Mouse (Mus musculus) liver, embryonic 12.5 days (tissue): ENCODE data around the gene Tmem63a. TPM values are rescaled to one million over a fixed set of nuclear protein-coding genes. Genes with fewer than 3 reads are reported as not detected.

Source experiments
- ATAC-seq: fragments of 200-750 bp; cut with Nextera tagmentation; 2 replicates; pipeline ENCODE4 v1.8.0; 2017; ENCODE audit warnings: moderate number of reproducible peaks, mild to moderate bottlenecking, moderate library complexity
- H3K27ac ChIP-seq: fragments of 300-500 bp; sonication (generic); 2 replicates; pipeline ENCODE4 v1.5.1; 2016; ENCODE audit warnings: mild to moderate bottlenecking
- H3K27me3 ChIP-seq: fragments of 300-500 bp; sonication (generic); replicated peaks from 2 replicates; pipeline ENCODE4 v1.6.1; 2016; ENCODE audit warnings: mild to moderate bottlenecking, moderate library complexity
- H3K36me3 ChIP-seq: fragments of 300-500 bp; sonication (generic); 2 replicates; pipeline ENCODE4 v1.6.1; 2016; ENCODE audit warnings: mild to moderate bottlenecking, moderate library complexity
- H3K4me1 ChIP-seq: fragments of 300-500 bp; sonication (generic); 2 replicates; pipeline ENCODE4 v1.6.1; 2016
- H3K4me2 ChIP-seq: fragments of 300-500 bp; sonication (generic); 2 replicates; pipeline ENCODE4 v1.6.1; 2016; ENCODE audit warnings: mild to moderate bottlenecking, moderate library complexity
- H3K4me3 ChIP-seq: fragments of 300-500 bp; sonication (generic); 2 replicates; pipeline ENCODE4 v1.5.1; 2016; ENCODE audit warnings: mild to moderate bottlenecking, moderate library complexity
- H3K9ac ChIP-seq: fragments of 300-500 bp; sonication (generic); 2 replicates; pipeline ENCODE4 v1.6.1; 2016; ENCODE audit warnings: mild to moderate bottlenecking, moderate library complexity
- H3K9me3 ChIP-seq: fragments of 300-500 bp; sonication (generic); replicated peaks from 2 replicates; pipeline ENCODE4 v1.6.1; 2016; ENCODE audit warnings: mild to moderate bottlenecking, moderate library complexity
- WGBS: fragments of 180-500 bp; shearing (Covaris S2); methylation state at CpG from one replicate; pipeline ENCODE4 v1.1.7; 2016; ENCODE audit not compliant: insufficient replicate concordance; 5-methylcytosine and 5-hydroxymethylcytosine counted together
- polyA plus RNA-seq: library from polyadenylated mRNA; unstranded; fragments of >200 nt; fragmentation: Nextera tagmentation; extraction: Ambion mirVana; gene quantifications from 2 replicates; pipeline ENCODE4 v1.2.1, GENCODE M21; 2016

Gene Tmem63a
- polyA plus RNA-seq, 1 experiment from 2014 or later, result 6.6 TPM

- H3K4me2 ChIP-seq, result no peak overlapping the region
Observed at GRCm38 (mm10) chr1:181015558-181015957, 73.4 kb downstream of the Tmem63a start.

GRCm38 (mm10) chr1:181016045-181016444 is 73.9 kb downstream of the Tmem63a start:
- Histone ChIP-seq H3K27ac (no peak overlapping the region), H3K4me3 (no peak overlapping the region), H3K36me3 (no peaks in the 10 kb centered on the region), H3K9me3 (no peaks in the 10 kb centered on the region), H3K27me3 (peaks cover 61% of the 10 kb centered on the region), H3K4me2 (no peak overlapping the region), H3K9ac (no peak overlapping the region), H3K4me1 (peaks cover 25% of the 10 kb centered on the region)
- 65% methylated on average over 4 of the region's 4 CpGs for WGBS
- ATAC-seq, result no peak

More at GRCm38 (mm10) chr1:181015558-181015957, 73.4 kb downstream of the Tmem63a start:
- peaks cover 20% of the 10 kb centered on the region for H3K4me1 ChIP-seq
- no peaks in the 10 kb centered on the region for H3K9me3 ChIP-seq
- no peak overlapping the region for H3K27ac ChIP-seq
- H3K27me3 ChIP-seq, result peaks cover 61% of the 10 kb centered on the region
- H3K4me3 ChIP-seq, result no peak overlapping the region
- no peaks in the 10 kb centered on the region for H3K36me3 ChIP-seq
- H3K9ac ChIP-seq, result no peak overlapping the region
- ATAC-seq, result no peak

- peak; percentile 26; the same call in 1 of the 2 replicates for ATAC-seq
- Histone ChIP-seq H3K4me3 (peak overlapping the region; percentile 50), H3K27ac (0 out of 2 replicates have a peak overlapping the region, but pooled peaks have one; percentile 10), H3K4me2 (peak overlapping the region; percentile 84), H3K27me3 (peaks cover 61% of the 10 kb centered on the region), H3K9me3 (no peaks in the 10 kb centered on the region), H3K36me3 (no peaks in the 10 kb centered on the region), H3K4me1 (peaks cover 31% of the 10 kb centered on the region), H3K9ac (peak overlapping the region; percentile 27; the same call in 1 of the 2 replicates)
- WGBS, result 8% methylated on average over 21 of the region's 21 CpGs
Observed at GRCm38 (mm10) chr1:181016532-181017131, 74.5 kb downstream of the Tmem63a start.

- peak overlapping the region; percentile 27; the same call in 1 of the 2 replicates for H3K9ac ChIP-seq
- H3K27me3 ChIP-seq, result peaks cover 60% of the 10 kb centered on the region
- no peaks in the 10 kb centered on the region for H3K36me3 ChIP-seq
- no peak overlapping the region for H3K27ac ChIP-seq
- H3K9me3 ChIP-seq, result no peaks in the 10 kb centered on the region
- peak overlapping the region; percentile 84 for H3K4me2 ChIP-seq
- 2% methylated on average over 22 of the region's 22 CpGs for WGBS
- peaks cover 31% of the 10 kb centered on the region for H3K4me1 ChIP-seq
- ATAC-seq, result peak; percentile 72
- H3K4me3 ChIP-seq, result peak overlapping the region; percentile 50
Observed at GRCm38 (mm10) chr1:181017212-181017711, 75.1 kb downstream of the Tmem63a start.

- H3K4me1 ChIP-seq, result peaks cover 31% of the 10 kb centered on the region
- no peak overlapping the region for H3K27ac ChIP-seq
- no peak overlapping the region for H3K9ac ChIP-seq
- no peaks in the 10 kb centered on the region for H3K36me3 ChIP-seq
- no peak overlapping the region for H3K4me3 ChIP-seq
- no peaks in the 10 kb centered on the region for H3K9me3 ChIP-seq
- no peak overlapping the region for H3K4me2 ChIP-seq
- 57% methylated on average over 13 of the region's 13 CpGs for WGBS
- no peak for ATAC-seq
- H3K27me3 ChIP-seq, result peaks cover 60% of the 10 kb centered on the region
Observed at GRCm38 (mm10) chr1:181017890-181018420, 75.8 kb downstream of the Tmem63a start.

- H3K4me2 ChIP-seq, result 0 out of 2 replicates have a peak within 1 kb of the TSS, but pooled peaks have one; percentile 0
- peaks cover 63% of the 10 kb centered on the region for H3K27me3 ChIP-seq
- no peak within 1 kb of the TSS for H3K27ac ChIP-seq
- H3K4me1 ChIP-seq, result peaks cover 31% of the 10 kb centered on the region
- H3K9me3 ChIP-seq, result no peaks in the 10 kb centered on the region
- no peaks in the 10 kb centered on the region for H3K36me3 ChIP-seq
- ATAC-seq, result no peak
- H3K9ac ChIP-seq, result 0 out of 2 replicates have a peak within 1 kb of the TSS, but pooled peaks have one; percentile 4
- H3K4me3 ChIP-seq, result no peak within 1 kb of the TSS
- 43% methylated on average over 5 of the region's 5 CpGs for WGBS
Observed at GRCm38 (mm10) chr1:181020756-181021487, 78.8 kb downstream of the Tmem63a start, which contains the start of gene Ephx1. Gene Ephx1 (minus strand): TSS chr1:181020904.

GRCm38 (mm10) chr1:181021488-181021865 is 79.3 kb downstream of the Tmem63a start:
- Histone ChIP-seq H3K9ac (no peak overlapping the region), H3K4me1 (peaks cover 28% of the 10 kb centered on the region), H3K36me3 (no peaks in the 10 kb centered on the region), H3K27ac (no peak overlapping the region), H3K27me3 (peaks cover 59% of the 10 kb centered on the region), H3K4me2 (no peak overlapping the region), H3K4me3 (no peak overlapping the region), H3K9me3 (no peaks in the 10 kb centered on the region)
- no peak for ATAC-seq
- WGBS, result 59% methylated on average over 7 of the region's 7 CpGs

GRCm38 (mm10) chr1:181022265-181022664 is 80.1 kb downstream of the Tmem63a start:
- ATAC-seq, result peak; percentile 69
- H3K4me3 ChIP-seq, result no peak overlapping the region
- 12% methylated on average over 1 of the region's 1 CpGs for whole genome bisulfite sequencing

More at GRCm38 (mm10) chr1:181022265-181022664, 80.1 kb downstream of the Tmem63a start:
- H3K9me3 ChIP-seq, result no peaks in the 10 kb centered on the region
- H3K27me3 ChIP-seq, result peaks cover 51% of the 10 kb centered on the region
- H3K9ac ChIP-seq, result no peak overlapping the region
- no peak overlapping the region for H3K4me2 ChIP-seq
- peaks cover 20% of the 10 kb centered on the region for H3K4me1 ChIP-seq
- H3K36me3 ChIP-seq, result no peaks in the 10 kb centered on the region
- H3K27ac ChIP-seq, result no peak overlapping the region

Other genes starting within 250 kb of the Tmem63a start
- 1.0 and 1.1 TPM in 2 replicates for gene Mixl1, start 245.3 kb upstream of the Tmem63a start, polyA plus RNA-seq
- 13.9 and 15.6 TPM in 2 replicates for gene Acbd3, start 216.3 kb upstream of the Tmem63a start, polyA plus RNA-seq
- gene H3f3a, start 128.4 kb upstream of the Tmem63a start, polyA plus RNA-seq, result 1,997 and 2,057 TPM in 2 replicates
- 39.2 and 39.4 TPM in 2 replicates for gene Sde2, start 91.2 kb upstream of the Tmem63a start, polyA plus RNA-seq
- gene Lefty2, start 49.2 kb upstream of the Tmem63a start, polyA plus RNA-seq, result not detected in 2 replicates
- 146 and 150 TPM in 2 replicates for gene Pycr2, start 38.1 kb upstream of the Tmem63a start, polyA plus RNA-seq
- gene Lefty1, start 7.3 kb upstream of the Tmem63a start, polyA plus RNA-seq, result 4.7 and 7.1 TPM in 2 replicates
- gene Ephx1, start 78.6 kb downstream of the Tmem63a start, polyA plus RNA-seq, result 2.1 and 2.2 TPM in 2 replicates
- 0.08 TPM in 1 of 2 replicates, not detected in the other for gene 9130409I23Rik, start 108.9 kb downstream of the Tmem63a start, polyA plus RNA-seq
- gene Nvl, start 201.9 kb downstream of the Tmem63a start, polyA plus RNA-seq, result 19.6 and 20.0 TPM in 2 replicates
- gene Cnih4, start 202.3 kb downstream of the Tmem63a start, polyA plus RNA-seq, result 56.4 and 62.1 TPM in 2 replicates